Mouse (Mus musculus) frontal cortex, postnatal 14 days (tissue): ENCODE measurements around the gene Ppp1ca.

Experiments
- DNase-seq, 2 experiments: peaks; one replicate each; pipeline ENCODE4 v3.0.0; 2022; ENCODE audit warnings: low spot score in 2 of 2

The Ppp1ca gene

GRCm38 (mm10) chr19:4213524-4213974 lies 21.7 kb downstream of the Ppp1ca start:
- DNase-seq, result no peak

DNA sequence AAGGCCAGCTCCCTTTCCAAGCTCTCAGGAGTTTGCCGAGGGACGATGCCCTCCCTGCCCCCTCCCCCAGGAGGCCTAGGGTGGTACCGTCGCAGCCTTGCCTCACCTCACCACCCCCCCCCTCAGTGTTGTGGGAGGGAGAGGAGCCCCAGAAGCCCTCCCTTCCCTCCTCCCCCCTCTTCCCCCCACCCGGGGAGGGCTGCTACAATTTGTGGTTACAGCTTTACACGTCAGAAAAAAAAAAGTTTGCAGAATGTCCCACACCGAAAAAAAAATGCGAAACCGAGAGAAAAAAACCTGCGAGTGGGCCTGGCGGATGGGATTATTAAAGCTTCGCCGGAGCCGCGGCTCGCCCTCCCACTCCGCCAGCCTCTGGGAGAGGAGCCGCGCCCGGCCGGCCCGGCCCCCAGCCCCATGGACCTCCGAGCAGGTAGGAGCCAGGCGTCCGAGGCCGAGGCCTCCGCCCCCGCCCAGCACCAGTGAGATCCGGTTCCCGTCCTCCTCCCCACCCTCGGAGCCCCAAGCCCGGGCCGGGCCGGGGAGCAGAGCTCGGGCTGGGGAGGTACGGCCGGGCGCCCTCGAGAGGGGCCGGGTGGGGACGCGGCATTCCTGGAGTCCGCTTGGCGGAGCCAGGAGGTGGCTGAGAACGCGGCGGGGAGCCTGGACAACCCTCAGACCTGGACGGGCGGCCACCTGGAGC lies 22.4 kb downstream of the Ppp1ca start, which contains the start of the genes Clcf1 and AC109138.7:
Gene Clcf1 (plus strand): TSS at position 168 of the 700 bp plus-strand sequence.
Gene AC109138.7 (plus strand): TSS at position 287 of the 700 bp plus-strand sequence.
- DNase-seq, result no peak

DNA sequence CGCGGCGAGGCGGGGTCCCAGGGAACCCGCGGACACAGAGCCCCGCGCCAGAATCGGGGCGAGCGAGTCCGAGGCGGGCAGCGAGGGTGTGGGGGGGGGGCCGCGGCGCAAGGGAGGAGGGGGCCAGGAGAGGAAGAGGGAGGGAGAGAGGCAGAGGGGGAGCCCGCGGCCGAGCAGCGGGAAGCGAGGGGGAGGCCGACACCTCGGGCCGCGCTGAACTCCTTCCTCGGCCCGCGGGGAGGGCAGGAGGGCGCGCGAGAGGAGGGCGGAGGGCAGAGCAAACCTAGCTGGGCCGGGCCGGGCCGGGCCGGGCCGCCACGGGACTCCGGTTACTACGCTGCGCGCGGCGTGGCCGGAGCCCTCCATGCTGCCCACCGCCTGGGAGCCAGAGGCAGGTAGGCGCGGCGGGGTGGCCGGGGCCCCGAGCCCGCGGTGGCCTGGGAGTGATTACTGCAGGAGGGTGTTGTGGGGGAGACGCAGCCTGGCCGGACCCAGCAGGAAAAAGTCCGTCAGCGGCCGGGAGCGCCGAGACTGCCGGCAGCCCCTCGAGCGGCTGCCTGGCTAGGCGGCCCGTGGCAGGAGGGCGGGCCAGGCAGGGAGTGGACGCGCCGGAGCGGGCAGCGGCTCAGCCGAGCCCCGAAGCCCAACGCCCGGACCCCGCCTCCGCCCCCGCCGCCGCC lies 23.0 kb downstream of the Ppp1ca start:
- no peak for DNase-seq

GRCm38 (mm10) chr19:4215451-4215840 lies 23.6 kb downstream of the Ppp1ca start:
- DNase-seq, result no peak

DNA sequence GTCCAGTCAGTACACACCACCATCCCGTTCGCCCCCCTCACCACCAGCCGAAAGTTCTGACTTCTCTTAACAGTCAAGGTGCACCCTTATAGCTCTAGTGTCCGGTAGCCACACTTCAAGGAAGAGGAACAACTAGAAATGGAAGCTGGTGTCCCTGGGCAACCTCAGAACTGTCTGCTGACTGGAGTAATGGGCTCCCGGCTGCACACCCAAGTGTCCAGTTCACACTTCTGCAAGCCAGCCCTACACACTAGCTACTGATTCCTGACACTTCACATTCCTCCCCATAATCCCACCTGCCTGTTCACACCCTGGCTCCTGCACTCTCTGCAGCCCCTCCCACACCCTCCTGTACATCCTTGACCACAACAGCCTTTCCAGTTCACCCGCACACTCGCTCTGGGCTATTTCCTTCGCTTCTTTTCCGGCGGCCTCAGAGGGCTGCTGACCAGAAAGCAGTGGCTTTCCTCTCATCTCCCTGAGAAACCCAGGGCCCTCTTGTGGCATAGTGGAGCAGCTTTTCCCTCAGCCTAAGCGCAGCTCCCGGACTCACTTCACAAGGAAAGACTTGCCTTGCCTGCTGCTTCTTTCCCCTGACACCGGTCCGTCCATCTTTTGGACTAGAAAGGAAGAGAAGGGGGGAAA lies 24.3 kb downstream of the Ppp1ca start:
- no peak for DNase-seq

DNA sequence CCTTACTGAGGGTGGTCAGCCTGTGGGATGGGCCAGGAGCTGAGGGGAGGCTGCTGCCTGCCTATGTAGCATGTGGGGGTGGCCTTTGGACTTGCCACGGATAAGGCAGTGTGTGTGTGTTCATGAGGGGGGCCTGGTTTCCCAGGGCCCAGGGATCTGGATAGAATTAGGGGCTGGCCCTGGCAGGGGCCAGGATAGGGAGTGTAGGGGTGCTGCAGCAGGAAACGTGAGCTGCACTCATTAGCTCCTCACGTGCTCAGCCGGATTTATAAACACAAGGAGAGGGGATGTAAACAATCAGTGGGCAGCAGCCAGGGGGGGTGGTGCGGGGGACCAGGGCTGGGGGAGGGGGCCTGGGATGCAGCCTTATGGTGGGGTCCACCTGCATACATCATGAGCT lies 25.3 kb downstream of the Ppp1ca start:
- DNase-seq, result no peak

DNA sequence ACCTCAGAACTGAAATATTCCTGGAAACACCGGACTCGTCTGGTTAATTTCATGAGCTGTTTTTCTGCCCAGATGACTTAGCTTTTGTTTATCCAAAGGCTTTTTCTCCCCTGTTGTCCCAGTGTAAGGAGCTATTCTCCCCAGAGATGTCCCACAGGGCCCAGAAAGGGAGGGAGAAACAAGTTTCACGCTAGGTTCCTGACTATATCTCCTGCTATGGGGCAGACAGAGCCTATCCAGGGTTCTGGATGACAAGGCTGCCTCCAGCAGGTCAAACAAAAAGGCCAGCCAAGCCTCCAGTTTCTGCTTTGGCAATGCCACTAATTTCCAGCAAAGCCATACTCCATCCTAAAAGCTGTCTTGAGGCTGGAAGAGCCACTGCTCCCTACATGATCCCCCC lies 26.0 kb downstream of the Ppp1ca start:
- no peak for DNase-seq

- DNase-seq, result no peak
Measured at GRCm38 (mm10) chr19:4218293-4218692, 26.4 kb downstream of the Ppp1ca start.

DNA sequence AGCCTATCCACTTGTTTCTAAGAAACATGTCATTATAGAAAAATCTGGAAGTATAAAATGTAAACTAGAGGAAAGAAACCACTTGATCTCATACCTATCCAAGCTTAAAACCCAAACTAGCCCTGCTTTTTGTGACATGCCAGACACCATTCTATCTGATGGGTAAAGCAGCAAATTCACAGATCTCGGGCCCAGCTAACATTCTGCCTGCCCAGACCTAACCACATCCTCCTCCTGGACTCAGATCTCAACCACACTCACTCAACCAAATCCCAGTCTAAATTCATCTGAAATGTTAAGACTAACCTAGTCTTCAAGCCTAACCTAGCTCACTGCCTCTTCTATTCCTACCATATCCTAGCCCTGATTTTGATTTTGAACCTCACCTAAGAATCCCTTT lies 26.9 kb downstream of the Ppp1ca start:
- DNase-seq, result no peak

DNA sequence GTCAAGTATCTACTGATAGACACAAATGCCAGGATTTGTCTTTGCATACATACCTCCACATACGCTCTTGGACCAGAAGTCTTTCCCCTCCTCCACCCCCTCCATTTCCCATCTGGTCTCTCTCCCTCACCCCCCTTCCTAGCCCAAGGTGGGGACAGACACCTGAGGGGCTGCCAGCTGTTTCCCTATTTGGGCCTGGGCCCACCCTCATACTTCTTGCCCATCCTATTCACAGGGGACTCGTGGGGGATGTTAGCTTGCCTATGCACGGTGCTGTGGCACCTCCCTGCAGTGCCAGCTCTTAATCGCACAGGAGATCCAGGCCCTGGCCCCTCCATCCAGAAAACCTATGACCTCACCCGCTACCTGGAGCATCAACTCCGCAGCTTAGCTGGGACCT lies 28.1 kb downstream of the Ppp1ca start:
- no peak for DNase-seq

DNA sequence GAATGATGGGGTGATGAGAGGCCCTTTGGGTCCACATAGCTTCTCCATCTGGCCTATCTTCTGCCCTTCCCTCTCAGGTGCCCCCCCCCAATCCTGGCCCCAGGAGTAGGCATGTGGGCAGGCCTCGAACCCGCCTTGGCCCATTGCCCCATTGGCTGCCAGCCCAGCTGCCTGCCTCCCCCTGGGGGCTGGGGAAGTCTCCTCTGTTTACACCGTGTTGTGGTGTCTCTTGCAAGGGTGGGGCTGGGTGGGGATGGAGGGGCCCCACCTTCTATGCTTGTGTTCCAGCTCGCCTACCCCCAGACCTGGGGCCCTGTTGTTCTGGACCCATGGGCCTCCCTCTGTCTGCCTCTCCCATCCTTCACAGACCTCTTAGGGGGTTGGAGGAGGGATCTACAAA lies 28.6 kb downstream of the Ppp1ca start:
- no peak for DNase-seq

DNA sequence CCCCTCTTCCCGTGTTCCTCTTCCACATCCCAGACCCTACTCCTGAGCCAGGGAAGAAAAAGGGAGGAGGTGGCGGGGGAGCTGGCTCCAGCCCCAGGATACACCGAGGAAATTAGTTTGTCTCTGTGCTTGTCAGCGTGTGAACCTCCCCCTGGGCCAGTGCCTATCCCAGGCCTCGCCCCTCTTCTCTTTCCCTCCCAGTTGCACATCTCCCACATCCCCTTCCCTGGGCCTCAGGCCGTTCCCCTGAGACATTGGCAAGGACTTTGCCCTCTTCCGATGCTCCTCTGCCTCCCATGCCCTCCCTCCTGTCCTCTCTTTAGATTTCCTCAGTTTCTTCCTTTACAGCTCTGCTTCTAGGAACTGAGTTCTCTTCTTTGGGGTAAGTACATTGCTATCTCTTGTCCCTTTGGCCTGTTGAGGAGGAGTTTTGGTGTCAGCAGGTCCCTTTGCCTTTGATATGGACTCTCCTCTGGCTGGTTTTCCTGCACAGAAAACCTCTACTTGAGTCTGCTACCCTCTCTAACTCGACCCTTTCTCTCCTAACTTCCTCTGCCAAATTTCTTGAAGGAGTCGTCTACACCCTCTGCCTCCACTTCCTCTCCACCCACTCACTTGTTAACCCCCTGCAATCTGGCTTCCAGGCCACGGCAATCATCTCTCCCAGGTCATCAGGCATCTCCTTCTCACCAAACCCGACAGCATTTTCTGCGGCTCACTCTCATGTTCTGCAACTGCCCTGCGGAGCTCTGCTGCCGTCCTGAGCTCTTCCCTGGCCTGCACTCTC lies 29.3 kb downstream of the Ppp1ca start:
- no peak for DNase-seq

- no peak for DNase-seq
Measured at GRCm38 (mm10) chr19:4222165-4222564, 30.3 kb downstream of the Ppp1ca start.

GRCm38 (mm10) chr19:4226779-4227178 lies 34.9 kb downstream of the Ppp1ca start:
- no peak for DNase-seq

DNA sequence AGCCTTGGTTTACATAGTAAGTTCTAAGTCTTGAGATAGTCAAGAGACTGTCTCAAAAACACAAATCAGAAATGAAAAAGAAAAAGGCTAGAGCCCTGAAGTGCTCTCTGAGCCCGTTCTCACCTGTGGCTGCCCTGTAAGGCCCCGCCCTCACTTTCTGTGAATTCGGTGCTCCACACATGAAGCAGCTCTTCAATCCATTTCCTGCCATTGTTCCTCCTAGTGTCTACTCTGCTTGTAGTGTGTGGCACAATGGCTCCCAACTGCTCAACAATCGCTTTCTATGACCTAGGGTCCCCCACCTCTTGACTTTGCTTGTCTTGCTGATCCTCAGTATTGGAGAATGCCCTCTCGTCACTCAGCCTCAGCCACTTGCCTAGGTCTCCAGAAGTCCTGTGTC lies 35.6 kb downstream of the Ppp1ca start:
- no peak for DNase-seq

DNA sequence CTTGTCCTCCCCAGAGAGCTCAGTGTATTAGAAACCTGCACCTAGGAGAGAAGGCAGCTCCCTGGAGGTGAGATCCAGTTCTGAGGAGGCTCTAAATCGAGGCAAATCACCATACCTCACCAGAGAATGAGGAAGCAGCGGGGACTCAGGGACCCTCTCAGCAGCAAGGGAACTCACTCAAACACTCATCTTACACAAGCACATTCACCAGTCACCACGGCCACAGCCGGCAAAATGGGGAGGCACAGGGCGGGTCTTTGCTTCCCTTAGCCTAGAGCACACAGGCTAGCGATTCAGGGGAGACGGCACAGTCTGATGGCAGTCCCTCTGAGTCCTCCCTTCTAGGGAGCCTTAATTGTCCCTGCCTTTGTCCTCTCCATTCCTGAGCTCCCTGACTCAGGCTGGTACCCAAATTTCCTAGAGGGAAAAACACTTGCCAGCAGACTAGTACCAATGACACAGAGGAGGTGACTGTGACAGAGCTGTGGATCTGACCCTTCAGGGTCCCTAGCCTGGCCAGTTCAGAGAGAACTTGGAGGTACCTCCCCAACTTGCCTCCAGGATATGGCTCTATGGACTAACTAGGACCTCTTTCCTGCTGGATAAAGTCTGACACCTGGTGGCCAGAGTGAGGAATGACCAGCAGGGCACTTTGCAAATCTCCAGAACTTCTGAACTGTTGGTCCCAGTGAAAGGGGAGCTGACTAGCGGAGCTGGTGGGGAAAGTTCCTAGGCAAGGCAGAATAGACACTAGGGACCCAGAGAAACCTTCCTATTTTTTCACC lies 36.2 kb downstream of the Ppp1ca start:
- DNase-seq, result peak; percentile 60 to 75

GRCm38 (mm10) chr19:4228891-4229290 lies 37.0 kb downstream of the Ppp1ca start:
- DNase-seq, result no peak

- DNase-seq, result no peak
Measured at GRCm38 (mm10) chr19:4229451-4230076, 37.7 kb downstream of the Ppp1ca start.

DNA sequence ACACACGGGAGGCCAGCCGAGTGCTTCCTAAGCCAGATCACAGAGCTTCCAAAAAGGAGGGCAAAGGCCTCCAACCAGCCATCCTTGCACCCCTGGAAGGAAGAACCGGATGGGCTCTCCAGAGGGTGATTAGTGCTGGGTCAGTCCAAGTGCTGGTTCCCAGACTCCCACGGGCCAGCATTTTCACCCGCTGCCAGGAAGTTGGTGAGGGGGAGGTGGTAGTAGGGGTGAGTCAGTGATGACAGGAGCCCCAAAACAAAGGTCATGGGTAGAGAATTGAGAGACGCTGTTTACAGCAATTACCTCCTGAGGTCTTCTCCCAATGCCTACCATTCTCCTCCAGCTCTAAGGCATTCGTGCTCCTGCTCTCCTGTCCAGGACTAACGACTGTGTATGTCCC lies 38.5 kb downstream of the Ppp1ca start:
- DNase-seq, result no peak

DNA sequence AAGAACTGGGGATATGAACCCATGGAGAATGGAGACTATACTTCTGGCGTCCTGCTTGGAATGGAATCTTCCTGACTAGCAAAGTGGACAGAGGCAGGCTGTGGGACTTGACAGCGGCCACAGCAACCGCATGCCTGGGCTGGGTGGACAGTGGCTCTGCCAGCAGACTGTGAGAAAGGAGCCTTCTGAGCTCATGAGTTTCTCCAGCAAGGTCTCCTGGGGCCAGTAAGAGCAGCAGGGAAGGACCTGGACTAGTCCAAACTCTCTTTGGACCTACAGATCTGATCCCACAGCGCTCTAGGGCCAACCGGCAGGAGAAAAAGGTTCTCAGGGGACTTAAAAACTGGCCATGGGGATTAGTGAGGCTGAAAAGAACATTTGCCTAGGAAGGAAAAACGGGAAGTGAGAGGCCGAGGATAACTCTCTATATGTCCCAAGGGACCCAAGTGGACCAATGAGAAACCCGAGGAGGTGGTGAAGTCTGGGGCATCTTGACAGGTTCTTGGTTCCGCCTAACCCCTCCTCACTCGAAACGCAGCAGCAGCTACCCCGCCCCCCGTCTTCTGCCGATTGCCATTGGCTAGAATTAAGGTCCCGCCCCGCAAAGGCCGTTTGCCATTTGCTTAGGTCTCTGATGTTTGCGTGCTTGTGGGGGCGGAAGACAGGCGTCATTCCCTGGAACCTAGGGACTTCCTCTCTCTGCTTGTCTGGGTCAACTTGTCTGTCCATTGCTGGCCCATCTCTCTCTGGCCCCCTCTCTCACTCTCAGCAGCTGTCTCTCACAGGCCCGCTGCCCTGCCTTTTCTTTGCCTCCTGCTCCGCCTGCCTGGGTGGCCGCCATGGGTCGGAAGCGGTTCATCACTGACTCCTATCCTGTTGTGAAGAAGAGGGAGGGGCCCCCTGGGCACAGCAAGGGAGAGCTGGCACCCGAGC lies 39.7 kb downstream of the Ppp1ca start, which contains the start of gene Pold4:
Gene Pold4 (plus strand): TSS at position 647 of the 933 bp plus-strand sequence.
- DNase-seq, result peak; percentile 95 to 96
